Mouse (Mus musculus) testis, adult 2 months (tissue): ENCODE results near the gene Pld1. TPM values are rescaled to one million over a fixed set of nuclear protein-coding genes. Genes with fewer than 3 reads are reported as not detected.
"Not testable (repeated sequence)": the region's sequence is repeated elsewhere in the genome, so short reads cannot be mapped to it uniquely, and the experiment has no call there.

Experiments used
- H3K27ac ChIP-seq: fragments of 200-500 bp; 2 replicates; pipeline ENCODE4 v1.5.1; 2012; ENCODE audit warnings: low read depth, low read length; ENCODE audit not compliant: control insufficient read depth, insufficient read depth
- H3K27me3 ChIP-seq: fragments of 200-500 bp; 2 replicates; pipeline ENCODE4 v1.6.1; 2012; ENCODE audit warnings: mild to moderate bottlenecking, low read length, moderate library complexity; ENCODE audit not compliant: control insufficient read depth, insufficient read depth
- H3K36me3 ChIP-seq: fragments of 200-500 bp; 2 replicates; pipeline ENCODE4 v1.6.1; 2012; ENCODE audit warnings: mild to moderate bottlenecking, low read length; ENCODE audit not compliant: control insufficient read depth, insufficient read depth
- H3K4me1 ChIP-seq: fragments of 200-500 bp; 2 replicates; pipeline ENCODE4 v1.6.1; 2012; ENCODE audit warnings: low read length; ENCODE audit not compliant: control insufficient read depth, insufficient read depth
- H3K4me3 ChIP-seq: fragments of 200-500 bp; 2 replicates; pipeline ENCODE4 v1.5.1; 2012; ENCODE audit warnings: low read depth, mild to moderate bottlenecking, low read length, moderate library complexity, mixed read lengths; ENCODE audit not compliant: control insufficient read depth
- CTCF ChIP-seq: fragments of 200-500 bp; IDR thresholded peaks from 2 replicates; pipeline ENCODE4 v1.5.1; 2012; ENCODE audit warnings: low read depth, mild to moderate bottlenecking, inconsistent platforms, low read length, moderate library complexity; ENCODE audit not compliant: control insufficient read depth, insufficient read depth, insufficient replicate concordance
- POLR2A ChIP-seq: fragments of 200-500 bp; IDR thresholded peaks from 2 replicates; pipeline ENCODE4 v1.6.1; 2012; ENCODE audit warnings: low read depth, mild to moderate bottlenecking, inconsistent platforms, low read length, moderate library complexity; ENCODE audit not compliant: control insufficient read depth
- polyA plus RNA-seq: library from polyadenylated mRNA; depleted of rRNA; stranded (reverse); fragments of >200 nt; gene quantifications from 2 replicates; pipeline ENCODE4 v1.2.3, GENCODE M21; 2012

The Pld1 gene
- polyA plus RNA-seq, 1 experiment, result 1.0 TPM

GRCm38 (mm10) chr3:27929219-27929618 is 9.3 kb upstream of the Pld1 start:
- Histone ChIP-seq H3K4me1 (no peaks in the 10 kb centered on the region), H3K27me3 (no peaks in the 10 kb centered on the region), H3K4me3 (no peak overlapping the region), H3K36me3 (no peaks in the 10 kb centered on the region), H3K27ac (no peak overlapping the region)
- no peak for TF ChIP-seq CTCF
- TF ChIP-seq POLR2A, result no peak

- Histone ChIP-seq H3K27me3 (no peaks in the 10 kb centered on the region), H3K36me3 (no peaks in the 10 kb centered on the region), H3K4me1 (no peaks in the 10 kb centered on the region), H3K27ac (no peak overlapping the region), H3K4me3 (no peak overlapping the region)
- TF ChIP-seq POLR2A (no peak), CTCF (no peak)
Observed at GRCm38 (mm10) chr3:27932391-27932790, 6.1 kb upstream of the Pld1 start.

- TF ChIP-seq POLR2A, result no peak
- TF ChIP-seq CTCF, result no peak
- Histone ChIP-seq H3K4me1 (peaks cover 12% of the 10 kb centered on the region), H3K27ac (no peak overlapping the region), H3K27me3 (no peaks in the 10 kb centered on the region; the same call in 1 of the 2 replicates), H3K36me3 (no peaks in the 10 kb centered on the region), H3K4me3 (no peak overlapping the region)
Observed at GRCm38 (mm10) chr3:27935644-27936043, 2.9 kb upstream of the Pld1 start.

- no peak for TF ChIP-seq CTCF
- no peak for TF ChIP-seq POLR2A
- H3K27ac ChIP-seq, result no peak overlapping the region
Observed at GRCm38 (mm10) chr3:27936731-27937130, 1.8 kb upstream of the Pld1 start.

GRCm38 (mm10) chr3:27937144-27938110 is 1.1 kb upstream of the Pld1 start:
- TF ChIP-seq CTCF (no peak), POLR2A (no peak)
- H3K4me3 ChIP-seq, result no peak overlapping the region

More at GRCm38 (mm10) chr3:27936731-27937130, 1.8 kb upstream of the Pld1 start:
- H3K4me1 ChIP-seq, result peaks cover 12% of the 10 kb centered on the region
- H3K27me3 ChIP-seq, result no peaks in the 10 kb centered on the region; the same call in 1 of the 2 replicates
- no peaks in the 10 kb centered on the region for H3K36me3 ChIP-seq
- H3K4me3 ChIP-seq, result no peak overlapping the region

GRCm38 (mm10) chr3:27941634-27942033 is 3.1 kb downstream of the Pld1 start:
- peaks cover 12% of the 10 kb centered on the region for H3K4me1 ChIP-seq
- no peaks in the 10 kb centered on the region for H3K36me3 ChIP-seq
- no peaks in the 10 kb centered on the region; the same call in 1 of the 2 replicates for H3K27me3 ChIP-seq
- H3K27ac ChIP-seq, result no peak overlapping the region
- no peak for TF ChIP-seq CTCF
- no peak for TF ChIP-seq POLR2A
- H3K4me3 ChIP-seq, result no peak overlapping the region

More at GRCm38 (mm10) chr3:27937144-27938110, 1.1 kb upstream of the Pld1 start:
- H3K36me3 ChIP-seq, result no peaks in the 10 kb centered on the region
- H3K27ac ChIP-seq, result no peak overlapping the region
- no peaks in the 10 kb centered on the region; the same call in 1 of the 2 replicates for H3K27me3 ChIP-seq
- H3K4me1 ChIP-seq, result peaks cover 12% of the 10 kb centered on the region

- Histone ChIP-seq H3K36me3 (no peaks in the 10 kb centered on the region), H3K4me3 (no peak overlapping the region), H3K4me1 (peaks cover 11% of the 10 kb centered on the region), H3K27me3 (no peaks in the 10 kb centered on the region), H3K27ac (0 out of 2 replicates have a peak overlapping the region, but pooled peaks have one; percentile 3)
- TF ChIP-seq POLR2A, result no peak
- TF ChIP-seq CTCF, result no peak
Observed at GRCm38 (mm10) chr3:27942991-27943390, 4.5 kb downstream of the Pld1 start.

GRCm38 (mm10) chr3:27945397-27945796 is 6.9 kb downstream of the Pld1 start:
- not testable (repeated sequence) for H3K4me1 ChIP-seq, H3K27me3 ChIP-seq, H3K27ac ChIP-seq, H3K4me3 ChIP-seq, H3K36me3 ChIP-seq
